Mouse (Mus musculus): ENCODE measurements at regions not wholly inside any gene's neighbourhood (a gene's known extent, or its start where the extent isn't known, plus 50 kb on each side); places are given as distances from the start of the nearest gene placed in this dataset.

- H3K9ac ChIP-seq, result no peak overlapping the region
- ATAC-seq (ENCODE audit: extremely low read depth, insufficient number of reproducible peaks, low FRiP score, low TSS enrichment), result no peak
- H3K4me3 ChIP-seq, result no peak overlapping the region
- H3K4me1 ChIP-seq, result peaks cover 6% of the 10 kb centered on the region; the same call in 1 of the 2 replicates
- H3K36me3 ChIP-seq, result no peaks in the 10 kb centered on the region
- H3K9me3 ChIP-seq, result no peaks in the 10 kb centered on the region
- H3K27me3 ChIP-seq (replicated peaks), result peaks cover 2% of the 10 kb centered on the region; the same call in 1 of the 2 replicates
- WGBS, result 76% methylated on average over 10 of the region's 10 CpGs
- no peak overlapping the region for H3K27ac ChIP-seq (replicated peaks)
- H3K4me2 ChIP-seq, result no peak overlapping the region
These were observed 65.3 kb upstream of the Tmem150c start for GRCm38 (mm10) chr5:100224773-100225363.

- Histone ChIP-seq H3K9me3 (no peaks in the 10 kb centered on the region), H3K9ac (no peak overlapping the region), H3K27ac (replicated peaks) (no peak overlapping the region), H3K36me3 (no peaks in the 10 kb centered on the region), H3K27me3 (replicated peaks) (peaks cover 9% of the 10 kb centered on the region; the same call in 1 of the 2 replicates), H3K4me2 (no peak overlapping the region), H3K4me1 (peaks cover 14% of the 10 kb centered on the region; the same call in 1 of the 2 replicates), H3K4me3 (no peak overlapping the region)
- ATAC-seq (ENCODE audit: extremely low read depth, insufficient number of reproducible peaks, low FRiP score, low TSS enrichment), result no peak
- WGBS, result 59% methylated on average over 10 of the region's 10 CpGs
These were observed 61.5 kb upstream of the Tmem150c start for GRCm38 (mm10) chr5:100221005-100221583.

- ATAC-seq (ENCODE audit: extremely low read depth, insufficient number of reproducible peaks, low FRiP score, low TSS enrichment), result no peak
- WGBS, result 78% methylated on average over 11 of the region's 11 CpGs
- H3K27me3 ChIP-seq (replicated peaks), result peaks cover 9% of the 10 kb centered on the region; the same call in 1 of the 2 replicates
- H3K4me3 ChIP-seq, result no peak overlapping the region
- H3K9ac ChIP-seq, result no peak overlapping the region
- H3K4me2 ChIP-seq, result no peak overlapping the region
- no peaks in the 10 kb centered on the region for H3K9me3 ChIP-seq
- no peaks in the 10 kb centered on the region for H3K36me3 ChIP-seq
- H3K4me1 ChIP-seq, result peaks cover 16% of the 10 kb centered on the region
- no peak overlapping the region for H3K27ac ChIP-seq (replicated peaks)
These were observed 60.7 kb upstream of the Tmem150c start for GRCm38 (mm10) chr5:100220320-100220719.

- H3K4me1 ChIP-seq, result peaks cover 36% of the 10 kb centered on the region
- H3K4me2 ChIP-seq, result no peak overlapping the region
- WGBS, result 83% methylated on average over 3 of the region's 3 CpGs
- no peak overlapping the region for H3K27ac ChIP-seq (replicated peaks)
- peaks cover 12% of the 10 kb centered on the region; the same call in 1 of the 2 replicates for H3K27me3 ChIP-seq (replicated peaks)
- H3K4me3 ChIP-seq, result no peak overlapping the region
- H3K9ac ChIP-seq, result no peak overlapping the region
- no peak for ATAC-seq (ENCODE audit: extremely low read depth, insufficient number of reproducible peaks, low FRiP score, low TSS enrichment)
- no peaks in the 10 kb centered on the region for H3K9me3 ChIP-seq
- H3K36me3 ChIP-seq, result no peaks in the 10 kb centered on the region
These were observed 58.7 kb upstream of the Tmem150c start for GRCm38 (mm10) chr5:100218256-100218851.

- Histone ChIP-seq H3K4me1 (peaks cover 44% of the 10 kb centered on the region), H3K9me3 (no peaks in the 10 kb centered on the region), H3K27me3 (replicated peaks) (peaks cover 12% of the 10 kb centered on the region; the same call in 1 of the 2 replicates), H3K36me3 (no peaks in the 10 kb centered on the region), H3K27ac (replicated peaks) (peak overlapping the region; percentile 12; the same call in 1 of the 2 replicates), H3K4me2 (peak overlapping the region; percentile 14; the same call in 1 of the 2 replicates), H3K9ac (no peak overlapping the region), H3K4me3 (peak overlapping the region; percentile 3; the same call in 1 of the 2 replicates)
- ATAC-seq (ENCODE audit: extremely low read depth, insufficient number of reproducible peaks, low FRiP score, low TSS enrichment), result no peak
- WGBS, result 39% methylated on average over 17 of the region's 17 CpGs
These were observed 57.8 kb upstream of the Tmem150c start for GRCm38 (mm10) chr5:100217178-100218035.

- ATAC-seq (ENCODE audit: extremely low read depth, insufficient number of reproducible peaks, low FRiP score, low TSS enrichment), result no peak
- H3K9me3 ChIP-seq, result no peaks in the 10 kb centered on the region
- WGBS, result 64% methylated on average over 8 of the region's 8 CpGs
- H3K27ac ChIP-seq (replicated peaks), result no peak overlapping the region
- H3K4me2 ChIP-seq, result 0 out of 2 replicates have a peak overlapping the region, but pooled peaks have one; percentile 60
- H3K9ac ChIP-seq, result no peak overlapping the region
- H3K36me3 ChIP-seq, result no peaks in the 10 kb centered on the region
- H3K4me1 ChIP-seq, result peaks cover 56% of the 10 kb centered on the region
- H3K27me3 ChIP-seq (replicated peaks), result peaks cover 20% of the 10 kb centered on the region
- H3K4me3 ChIP-seq, result no peak overlapping the region
These were observed 54.3 kb upstream of the Tmem150c start for GRCm38 (mm10) chr5:100213901-100214300.

GRCm38 (mm10) chr5:100210708-100211107, 51.1 kb upstream of the Tmem150c start:
- Histone ChIP-seq H3K4me1 (peaks cover 51% of the 10 kb centered on the region), H3K36me3 (no peaks in the 10 kb centered on the region), H3K4me3 (no peak overlapping the region), H3K9me3 (no peaks in the 10 kb centered on the region), H3K27me3 (replicated peaks) (peaks cover 14% of the 10 kb centered on the region), H3K27ac (replicated peaks) (no peak overlapping the region), H3K4me2 (no peak overlapping the region), H3K9ac (no peak overlapping the region)
- WGBS, result 59% methylated on average over 5 of the region's 5 CpGs
- no peak for ATAC-seq (ENCODE audit: extremely low read depth, insufficient number of reproducible peaks, low FRiP score, low TSS enrichment)

All from heart, embryonic 13.5 days (tissue).